Mouse (Mus musculus): Measurements from ENCODE around the gene Hemk1.

- TF ChIP-seq CTCF (IDR thresholded peaks at IDR 0.05; ENCODE audit: low read depth, low read length) (no peak), TAL1 (conservative IDR thresholded peaks at IDR 0.05; ENCODE audit: low read depth, low read length) (no peak), GATA1 (IDR thresholded peaks at IDR 0.05; ENCODE audit: borderline replicate concordance, low read length) (no peak)
These were observed 4.5 kb downstream of the Hemk1 start for GRCm38 (mm10) chr9:107333686-107334085.
